Mouse (Mus musculus) CH12F3 (cell line): ENCODE results near the gene Bphl.

Experiments used
- in situ Hi-C: fragments of 300-500 bp; cut with MboI; formaldehyde crosslinking; loops from 2 replicates; pipeline ENCODE4 v1.14.3; 2020; ENCODE audit warnings: low sequenced_read_pairs

Bphl gene

GRCm38 (mm10) chr13:34118816-34119215 lies 81.4 kb downstream of the Bphl start:
- in situ Hi-C loops: no loop called here

DNA sequence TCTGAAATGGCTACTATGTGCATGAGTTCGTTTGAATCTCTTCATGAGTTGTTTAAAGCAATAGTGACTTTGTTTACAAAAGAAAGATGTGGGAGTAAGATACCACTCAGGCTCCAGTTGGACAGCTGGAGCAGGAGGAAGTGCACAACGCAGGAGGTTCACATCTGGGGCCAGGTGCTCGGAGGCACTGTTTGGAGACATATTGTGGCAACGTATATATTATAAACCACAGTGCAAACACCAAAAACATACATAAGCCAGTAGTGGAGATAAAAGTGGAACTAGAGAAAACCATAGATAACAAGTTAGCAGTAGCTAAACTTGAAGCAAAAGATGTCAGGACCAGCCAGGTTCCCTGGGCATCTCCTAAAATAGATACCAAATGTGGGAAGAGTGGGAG lies 82.0 kb downstream of the Bphl start:
- in situ Hi-C loops: no loop called here

GRCm38 (mm10) chr13:34120536-34120935 lies 83.1 kb downstream of the Bphl start:
- in situ Hi-C loops: no loop called here
